Mouse (Mus musculus) stomach, postnatal 0 days (tissue): Measurements from ENCODE around the gene Ddx28. TPM values are rescaled to one million over a fixed set of nuclear protein-coding genes. Genes with fewer than 3 reads are reported as not detected.
A peak's percentile ranks its signal among the peaks of the same experiment; 100 is the strongest.
"Not testable (repeated sequence)": the region's sequence is repeated elsewhere in the genome, so short reads cannot be mapped to it uniquely, and the experiment has no call there.

Source experiments
- ATAC-seq: fragments of 200-750 bp; cut with Nextera tagmentation; 2 replicates; pipeline ENCODE4 v1.8.0; 2017; ENCODE audit not compliant: low FRiP score, low TSS enrichment
- DNase-seq: peaks from one replicate; pipeline ENCODE4 v3.0.0-alpha.2; 2016; ENCODE audit warnings: low spot score
- H3K27ac ChIP-seq: fragments of 300-500 bp; sonication (generic); replicated peaks from 2 replicates; pipeline ENCODE4 v1.5.1; 2014; ENCODE audit warnings: mild to moderate bottlenecking, control low read depth
- H3K27me3 ChIP-seq: fragments of 300-500 bp; sonication (generic); 2 replicates; pipeline ENCODE4 v1.6.1; 2014; ENCODE audit warnings: low read length; ENCODE audit not compliant: control insufficient read depth, insufficient read depth
- H3K36me3 ChIP-seq: fragments of 300-500 bp; sonication (generic); 2 replicates; pipeline ENCODE4 v1.6.1; 2014; ENCODE audit warnings: low read length, mixed read lengths; ENCODE audit not compliant: control insufficient read depth, insufficient read depth
- H3K4me1 ChIP-seq: fragments of 300-500 bp; sonication (generic); replicated peaks from 2 replicates; pipeline ENCODE4 v1.6.1; 2014; ENCODE audit warnings: antibody characterized with exemption; ENCODE audit not compliant: control insufficient read depth, insufficient read depth
- H3K4me2 ChIP-seq: fragments of 300-500 bp; sonication (generic); replicated peaks from 2 replicates; pipeline ENCODE4 v1.6.1; 2014; ENCODE audit warnings: low read depth, mild to moderate bottlenecking, control low read depth, moderate library complexity
- H3K4me3 ChIP-seq: fragments of 300-500 bp; sonication (generic); 2 replicates; pipeline ENCODE4 v1.5.1; 2014; ENCODE audit warnings: low read depth, low read length, control low read depth
- H3K9ac ChIP-seq: fragments of 300-500 bp; sonication (generic); 2 replicates; pipeline ENCODE4 v1.6.1; 2014; ENCODE audit warnings: mild to moderate bottlenecking, low read length, control low read depth, mixed read lengths
- H3K9me3 ChIP-seq: fragments of 300-500 bp; sonication (generic); 2 replicates; pipeline ENCODE4 v1.6.1; 2016; ENCODE audit warnings: low read length; ENCODE audit not compliant: control insufficient read depth
- CTCF ChIP-seq: IDR thresholded peaks from 2 replicates; pipeline ENCODE4 v1.5.1; 2016; ENCODE audit warnings: antibody characterized with exemption, low read depth, mild to moderate bottlenecking, moderate library complexity
- EP300 ChIP-seq: optimal IDR thresholded peaks from 2 replicates; pipeline ENCODE3; 2016; ENCODE audit warnings: antibody characterized with exemption
- WGBS: fragments of 180-500 bp; shearing (Covaris S2); extraction: QIAGEN DNeasy Blood & Tissue Kit; methylation state at CpG from one replicate; pipeline ENCODE4 v1.1.7; 2014; 5-methylcytosine and 5-hydroxymethylcytosine counted together
- polyA plus RNA-seq: library from polyadenylated mRNA; unstranded; fragments of >200 nt; fragmentation: Nextera tagmentation; extraction: Ambion mirVana; gene quantifications from 2 replicates; pipeline ENCODE4 v1.2.1, GENCODE M21; 2015

Gene Ddx28
- polyA plus RNA-seq, 1 experiment from 2014 or later = 9.2 TPM

DNA sequence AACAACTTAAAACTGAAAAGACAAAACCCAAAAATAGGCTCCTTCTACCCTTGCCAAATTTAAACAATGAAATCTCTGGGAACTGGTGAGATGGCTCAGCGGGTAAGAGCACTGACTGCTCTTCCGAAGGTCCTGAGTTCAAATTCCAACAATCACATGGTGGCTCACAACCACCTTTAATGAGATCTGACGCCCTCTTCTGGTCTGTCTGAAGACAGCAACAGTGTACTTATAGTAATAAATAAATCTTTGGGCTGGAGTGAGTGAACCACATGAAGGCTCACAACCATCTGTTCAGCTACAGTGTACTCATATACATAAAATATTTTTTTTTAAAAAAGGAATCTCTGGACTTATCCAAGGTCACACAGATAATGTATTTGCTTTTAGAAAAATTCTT is 3.8 kb downstream of the Ddx28 start:
- 64% methylated on average over 3 of the region's 3 CpGs for WGBS
- H3K9me3 ChIP-seq, H3K36me3 ChIP-seq, ATAC-seq, DNase-seq, H3K9ac ChIP-seq, H3K27me3 ChIP-seq, H3K27ac ChIP-seq, H3K4me2 ChIP-seq, H3K4me1 ChIP-seq, H3K4me3 ChIP-seq: not testable (repeated sequence)
- peak; percentile 29; the same call in 1 of the 2 replicates for TF ChIP-seq CTCF

- DNase-seq (no peak), ATAC-seq (peak; percentile 33; the same call in 1 of the 2 replicates)
- no peaks in the 10 kb centered on the region for H3K9me3 ChIP-seq
- no peak overlapping the region for H3K4me2 ChIP-seq
- H3K9ac ChIP-seq = no peak overlapping the region
- 73% methylated on average over 3 of the region's 3 CpGs for WGBS
- H3K27me3 ChIP-seq = no peaks in the 10 kb centered on the region
- H3K36me3 ChIP-seq = no peaks in the 10 kb centered on the region
- H3K27ac ChIP-seq = no peak overlapping the region
- H3K4me1 ChIP-seq = peaks cover 2% of the 10 kb centered on the region; the same call in 1 of the 2 replicates
- H3K4me3 ChIP-seq = no peak overlapping the region
- TF ChIP-seq EP300 (no peak), CTCF (no peak)
These were observed 4.5 kb downstream of the Ddx28 start for GRCm38 (mm10) chr8:106007135-106007534.

GRCm38 (mm10) chr8:106006413-106006812 is 5.3 kb downstream of the Ddx28 start:
- no peak overlapping the region for H3K27ac ChIP-seq
- H3K4me1 ChIP-seq = peaks cover 2% of the 10 kb centered on the region; the same call in 1 of the 2 replicates
- no peak overlapping the region for H3K9ac ChIP-seq
- DNase-seq (no peak), ATAC-seq (no peak)
- no peaks in the 10 kb centered on the region for H3K9me3 ChIP-seq
- H3K27me3 ChIP-seq = no peaks in the 10 kb centered on the region
- H3K4me3 ChIP-seq = no peak overlapping the region
- 91% methylated on average over 4 of the region's 4 CpGs for WGBS
- H3K36me3 ChIP-seq = no peaks in the 10 kb centered on the region
- no peak overlapping the region for H3K4me2 ChIP-seq
- TF ChIP-seq EP300 (no peak), CTCF (peak; percentile 52)

DNA sequence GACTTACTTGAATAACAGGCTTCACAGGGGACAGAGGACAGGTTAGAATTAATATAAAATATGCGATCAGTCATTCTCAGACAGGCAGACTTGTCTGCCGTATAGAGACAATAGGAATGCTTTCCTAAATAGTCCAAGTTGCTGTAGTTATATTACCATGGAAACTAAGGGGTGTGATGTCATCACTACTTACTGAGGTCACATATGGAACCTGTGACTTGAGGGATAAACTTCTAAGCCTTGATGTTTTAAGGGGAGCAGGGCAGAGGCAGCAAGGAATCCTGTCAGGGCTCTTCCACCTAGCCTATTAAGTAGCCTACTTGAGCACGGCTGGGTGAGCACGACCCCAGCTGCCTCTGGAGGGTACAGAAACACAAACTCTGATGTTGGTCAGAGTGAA is 5.8 kb downstream of the Ddx28 start, which contains the start of gene Dpep2nb:
TSS of gene Dpep2nb (minus strand) at position 101 of the 400 bp plus-strand sequence.
- Histone ChIP-seq H3K4me3 (no peak within 1 kb of the TSS), H3K4me2 (no peak within 1 kb of the TSS), H3K27ac (no peak within 1 kb of the TSS), H3K36me3 (no peaks in the 10 kb centered on the region), H3K27me3 (no peaks in the 10 kb centered on the region), H3K9ac (no peak within 1 kb of the TSS), H3K9me3 (no peaks in the 10 kb centered on the region), H3K4me1 (peaks cover 2% of the 10 kb centered on the region; the same call in 1 of the 2 replicates)
- TF ChIP-seq EP300 = no peak
- TF ChIP-seq CTCF = no peak
- DNase-seq (no peak), ATAC-seq (no peak)
- WGBS = 66% methylated on average over 4 of the region's 4 CpGs

- DNase-seq = no peak
- no peak overlapping the region for H3K27ac ChIP-seq
- no peaks in the 10 kb centered on the region for H3K36me3 ChIP-seq
- H3K4me2 ChIP-seq = no peak overlapping the region
- no peaks in the 10 kb centered on the region for H3K4me1 ChIP-seq
- H3K9ac ChIP-seq = no peak overlapping the region
- 73% methylated on average over 8 of the region's 8 CpGs for WGBS
- TF ChIP-seq EP300 = no peak
- TF ChIP-seq CTCF = no peak
- no peak overlapping the region for H3K4me3 ChIP-seq
- no peak for ATAC-seq
- H3K27me3 ChIP-seq = no peaks in the 10 kb centered on the region
- no peaks in the 10 kb centered on the region for H3K9me3 ChIP-seq
These were observed 7.0 kb downstream of the Ddx28 start for GRCm38 (mm10) chr8:106004538-106005207.

DNA sequence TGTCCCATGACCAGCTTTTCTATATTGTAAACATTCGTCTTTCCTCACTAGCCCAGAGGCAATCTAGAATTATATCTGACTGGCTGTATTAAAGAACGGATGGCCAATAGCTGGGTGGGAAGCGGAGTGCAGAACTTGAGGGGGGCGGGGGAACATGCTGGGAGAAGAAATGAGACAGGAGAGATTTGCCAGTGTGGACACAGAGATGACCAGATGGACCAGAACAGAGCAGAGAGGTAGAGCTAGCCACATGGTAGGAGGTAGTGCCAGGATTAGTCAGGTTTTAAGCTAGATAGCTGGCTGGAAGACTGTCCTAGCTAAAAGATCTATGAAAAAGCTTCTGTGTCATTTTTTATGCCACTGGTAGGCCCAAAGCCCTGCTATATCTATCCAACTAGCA is 9.8 kb downstream of the Ddx28 start:
- Histone ChIP-seq H3K4me1 (no peaks in the 10 kb centered on the region), H3K4me2 (no peak overlapping the region), H3K27ac (no peak overlapping the region), H3K9me3 (no peaks in the 10 kb centered on the region), H3K4me3 (no peak overlapping the region), H3K9ac (no peak overlapping the region), H3K36me3 (no peaks in the 10 kb centered on the region), H3K27me3 (no peaks in the 10 kb centered on the region)
- WGBS = 77% methylated on average over 4 of the region's 4 CpGs
- no peak for DNase-seq
- TF ChIP-seq CTCF = no peak
- TF ChIP-seq EP300 = no peak
- no peak for ATAC-seq
